Mouse (Mus musculus) stomach, embryonic 16.5 days (tissue): ENCODE measurements around the gene Trak1. TPM values are rescaled to one million over a fixed set of nuclear protein-coding genes. Genes with fewer than 3 reads are reported as not detected.

ENCODE experiments used
- ATAC-seq: fragments of 200-750 bp; cut with Nextera tagmentation; 2 replicates; pipeline ENCODE4 v1.8.0; 2017; ENCODE audit warnings: moderate number of reproducible peaks, moderate TSS enrichment; ENCODE audit not compliant: insufficient read depth, low FRiP score
- H3K27ac ChIP-seq: fragments of 300-500 bp; sonication (generic); 2 replicates; pipeline ENCODE4 v1.5.1; 2014; ENCODE audit warnings: low read length
- H3K27me3 ChIP-seq: fragments of 300-500 bp; sonication (generic); 2 replicates; pipeline ENCODE4 v1.6.1; 2014; ENCODE audit warnings: low read length, control low read depth, mixed read lengths; ENCODE audit not compliant: control insufficient read depth, insufficient read depth
- H3K36me3 ChIP-seq: fragments of 300-500 bp; sonication (generic); 2 replicates; pipeline ENCODE4 v1.6.1; 2014; ENCODE audit warnings: low read length; ENCODE audit not compliant: control insufficient read depth, insufficient read depth
- H3K4me1 ChIP-seq: fragments of 300-500 bp; sonication (generic); 2 replicates; pipeline ENCODE4 v1.6.1; 2014; ENCODE audit warnings: low read length, control low read depth, mixed read lengths; ENCODE audit not compliant: control insufficient read depth, insufficient read depth
- H3K4me2 ChIP-seq: fragments of 300-500 bp; sonication (generic); 2 replicates; pipeline ENCODE4 v1.6.1; 2014; ENCODE audit warnings: low read depth, low read length, mixed read lengths
- H3K4me3 ChIP-seq: fragments of 300-500 bp; sonication (generic); replicated peaks from 2 replicates; pipeline ENCODE4 v1.5.1; 2014; ENCODE audit warnings: mild to moderate bottlenecking, low read length
- H3K9ac ChIP-seq: fragments of 300-500 bp; sonication (generic); 2 replicates; pipeline ENCODE4 v1.6.1; 2014; ENCODE audit warnings: low read length
- H3K9me3 ChIP-seq: fragments of 300-500 bp; sonication (generic); replicated peaks from 2 replicates; pipeline ENCODE4 v1.6.1; 2016; ENCODE audit warnings: low read length, control low read depth; ENCODE audit not compliant: control insufficient read depth
- WGBS: fragments of 180-500 bp; shearing (Covaris S2); extraction: QIAGEN DNeasy Blood & Tissue Kit; methylation state at CpG from one replicate; pipeline ENCODE4 v1.1.7; 2014; 5-methylcytosine and 5-hydroxymethylcytosine counted together
- polyA plus RNA-seq: library from polyadenylated mRNA; unstranded; fragments of >200 nt; fragmentation: Nextera tagmentation; extraction: Ambion mirVana; gene quantifications from 2 replicates; pipeline ENCODE4 v1.2.1, GENCODE M21; 2015

Gene Trak1
- polyA plus RNA-seq, 1 experiment from 2014 or later, result 24.1 TPM

GRCm38 (mm10) chr9:121355431-121356141, 58.3 kb downstream of the Trak1 start:
- no peaks in the 10 kb centered on the region for H3K36me3 ChIP-seq
- peaks cover 56% of the 10 kb centered on the region for H3K4me1 ChIP-seq
- no peaks in the 10 kb centered on the region for H3K9me3 ChIP-seq
- no peak overlapping the region; the same call in 1 of the 2 replicates for H3K9ac ChIP-seq
- no peak overlapping the region for H3K4me2 ChIP-seq
- no peaks in the 10 kb centered on the region for H3K27me3 ChIP-seq
- H3K27ac ChIP-seq, result peak overlapping the region; percentile 61
- no peak overlapping the region for H3K4me3 ChIP-seq
- no peak for ATAC-seq
- WGBS, result 60% methylated on average over 9 of the region's 9 CpGs

GRCm38 (mm10) chr9:121357102-121357501, 59.8 kb downstream of the Trak1 start:
- Histone ChIP-seq H3K27me3 (no peaks in the 10 kb centered on the region), H3K36me3 (no peaks in the 10 kb centered on the region), H3K9ac (no peak overlapping the region), H3K4me2 (no peak overlapping the region), H3K4me3 (no peak overlapping the region), H3K9me3 (no peaks in the 10 kb centered on the region), H3K27ac (no peak overlapping the region), H3K4me1 (peaks cover 49% of the 10 kb centered on the region)
- WGBS, result 83% methylated on average over 5 of the region's 5 CpGs
- no peak for ATAC-seq

DNA sequence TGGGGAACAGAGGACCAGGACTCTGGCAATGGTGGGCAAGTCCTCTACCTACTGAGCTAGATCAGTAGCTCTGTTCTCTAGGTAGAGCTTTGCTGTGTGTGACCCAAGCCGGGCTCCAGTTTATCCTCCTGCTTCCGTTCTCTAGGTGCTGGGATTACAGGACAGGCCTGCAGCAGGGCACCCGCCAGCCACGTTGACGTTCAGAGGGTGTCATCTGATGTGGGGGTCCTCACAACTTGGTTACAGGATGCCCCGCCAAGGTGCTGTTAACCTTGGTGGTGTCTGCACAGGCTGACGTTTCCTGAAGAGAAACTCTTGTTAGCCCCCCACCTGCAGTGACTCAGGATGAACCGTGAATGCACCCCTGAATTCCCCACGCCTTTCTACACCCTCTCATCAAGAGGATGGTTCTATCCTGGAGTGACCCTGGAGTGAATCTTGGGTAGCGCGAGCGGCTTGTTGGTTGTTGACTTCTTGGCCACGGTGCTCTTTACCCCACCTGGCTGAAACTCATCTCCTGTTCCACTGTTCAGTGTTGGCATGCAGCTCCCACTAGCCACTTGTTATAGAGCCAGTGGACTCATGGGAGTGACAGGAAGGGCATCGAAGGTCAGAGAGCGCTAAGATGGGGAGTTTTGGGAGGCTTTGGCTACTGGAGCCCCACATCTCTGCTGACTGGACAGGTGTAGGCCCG, 60.4 kb downstream of the Trak1 start:
- peaks cover 43% of the 10 kb centered on the region for H3K4me1 ChIP-seq
- WGBS, result 85% methylated on average over 16 of the region's 16 CpGs
- no peak for ATAC-seq
- no peak overlapping the region for H3K4me2 ChIP-seq
- no peaks in the 10 kb centered on the region for H3K36me3 ChIP-seq
- H3K9me3 ChIP-seq, result no peaks in the 10 kb centered on the region
- H3K4me3 ChIP-seq, result no peak overlapping the region
- H3K27ac ChIP-seq, result no peak overlapping the region
- H3K27me3 ChIP-seq, result no peaks in the 10 kb centered on the region
- no peak overlapping the region for H3K9ac ChIP-seq

- H3K9me3 ChIP-seq, result no peaks in the 10 kb centered on the region
- no peak overlapping the region for H3K9ac ChIP-seq
- H3K27me3 ChIP-seq, result no peaks in the 10 kb centered on the region
- H3K27ac ChIP-seq, result no peak overlapping the region; the same call in 1 of the 2 replicates
- H3K4me3 ChIP-seq, result no peak overlapping the region
- WGBS, result 50% methylated on average over 8 of the region's 8 CpGs
- peaks cover 38% of the 10 kb centered on the region for H3K4me1 ChIP-seq
- H3K4me2 ChIP-seq, result no peak overlapping the region
- no peak for ATAC-seq
- H3K36me3 ChIP-seq, result no peaks in the 10 kb centered on the region
Measured at GRCm38 (mm10) chr9:121358418-121358817, 61.1 kb downstream of the Trak1 start.

DNA sequence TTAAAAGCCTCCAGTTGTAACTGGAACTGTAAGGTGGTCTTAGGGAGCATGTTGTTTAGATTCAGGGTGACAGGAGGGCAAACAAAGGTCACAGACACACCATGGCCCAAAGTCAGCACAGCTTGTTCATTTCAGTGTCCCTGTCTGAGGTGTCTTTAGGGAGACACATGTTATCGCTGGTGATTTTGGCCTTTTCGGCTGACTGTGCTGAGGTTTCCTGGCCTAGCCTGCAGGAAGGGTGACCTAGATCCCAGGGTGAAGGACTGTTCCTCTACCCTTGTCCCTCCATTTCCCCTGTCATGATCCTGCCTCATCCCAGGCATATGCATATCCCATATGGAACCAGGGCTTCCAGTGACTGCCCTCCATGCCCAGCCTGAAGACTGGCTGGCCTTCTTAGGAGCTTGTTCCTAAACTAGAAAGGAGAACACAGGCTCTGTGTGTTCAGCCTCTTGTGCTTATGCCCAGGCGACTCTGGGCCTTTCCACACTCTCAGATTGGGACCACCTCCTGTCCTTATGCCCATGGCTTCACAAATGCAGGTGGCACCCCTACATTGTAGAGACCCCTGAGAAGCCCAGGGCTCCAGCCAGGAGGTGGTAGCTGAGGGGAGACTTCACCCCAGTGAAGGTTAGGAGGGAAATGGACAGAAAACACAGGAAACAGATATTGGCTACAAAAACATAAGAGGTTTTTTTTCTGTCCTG, 62.1 kb downstream of the Trak1 start:
- peak overlapping the region; percentile 53; the same call in 1 of the 2 replicates for H3K27ac ChIP-seq

DNA sequence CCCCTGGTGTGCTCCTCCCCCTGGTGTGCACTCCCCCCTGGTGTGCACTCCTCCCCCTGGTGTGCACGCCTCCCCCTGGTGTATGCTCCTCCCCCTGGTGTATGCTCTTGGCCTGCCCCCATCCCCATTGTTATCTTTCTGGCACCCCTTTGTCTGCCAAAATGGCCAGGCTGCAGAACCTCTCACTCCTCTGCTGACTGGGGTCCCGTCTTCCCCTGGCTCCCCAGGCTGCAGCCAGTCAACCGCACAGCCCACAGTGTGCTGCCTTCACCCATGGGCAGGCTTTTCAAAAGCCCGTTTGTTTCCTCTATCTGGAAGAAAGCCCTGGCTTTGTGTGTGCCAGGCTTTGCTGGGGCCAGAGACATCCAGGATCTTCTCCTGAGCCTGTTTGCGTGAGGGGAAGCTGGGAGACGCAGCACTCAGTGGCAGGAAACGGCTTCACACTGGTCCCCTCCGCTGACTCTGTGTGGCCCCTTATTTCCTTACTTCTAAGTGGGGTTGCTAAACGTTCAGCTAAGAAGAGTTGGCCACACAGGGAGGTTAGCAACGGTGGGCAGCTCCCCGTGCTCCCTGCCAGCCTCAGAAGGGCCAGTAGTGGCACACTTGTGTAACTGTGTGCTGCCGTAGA, 63.1 kb downstream of the Trak1 start:
- Histone ChIP-seq H3K9ac (0 out of 2 replicates have a peak overlapping the region, but pooled peaks have one; percentile 7), H3K4me3 (no peak overlapping the region), H3K9me3 (no peaks in the 10 kb centered on the region), H3K36me3 (peaks cover 4% of the 10 kb centered on the region; the same call in 1 of the 2 replicates), H3K4me1 (peaks cover 29% of the 10 kb centered on the region; the same call in 1 of the 2 replicates), H3K27me3 (no peaks in the 10 kb centered on the region), H3K27ac (peak overlapping the region; percentile 71), H3K4me2 (0 out of 2 replicates have a peak overlapping the region, but pooled peaks have one; percentile 14)
- ATAC-seq, result peak; percentile 57; the same call in 1 of the 2 replicates
- 26% methylated on average over 11 of the region's 12 CpGs for WGBS

More for the DNA sequence above, 62.1 kb downstream of the Trak1 start:
- no peak overlapping the region for H3K4me2 ChIP-seq
- no peak for ATAC-seq
- peaks cover 38% of the 10 kb centered on the region for H3K4me1 ChIP-seq
- H3K9ac ChIP-seq, result 0 out of 2 replicates have a peak overlapping the region, but pooled peaks have one; percentile 32
- H3K4me3 ChIP-seq, result no peak overlapping the region
- no peaks in the 10 kb centered on the region for H3K9me3 ChIP-seq
- no peaks in the 10 kb centered on the region for H3K27me3 ChIP-seq
- 61% methylated on average over 3 of the region's 3 CpGs for WGBS
- H3K36me3 ChIP-seq, result peaks cover 1% of the 10 kb centered on the region; the same call in 1 of the 2 replicates

GRCm38 (mm10) chr9:121361010-121361409, 63.7 kb downstream of the Trak1 start:
- no peak overlapping the region for H3K9ac ChIP-seq
- H3K9me3 ChIP-seq, result no peaks in the 10 kb centered on the region
- peaks cover 4% of the 10 kb centered on the region; the same call in 1 of the 2 replicates for H3K36me3 ChIP-seq
- ATAC-seq, result 0 out of 2 replicates have a peak, but pooled peaks have one; percentile 15
- H3K4me2 ChIP-seq, result no peak overlapping the region
- no peaks in the 10 kb centered on the region for H3K27me3 ChIP-seq
- 48% methylated on average over 9 of the region's 9 CpGs for WGBS
- H3K4me3 ChIP-seq, result no peak overlapping the region
- H3K27ac ChIP-seq, result peak overlapping the region; percentile 71
- peaks cover 23% of the 10 kb centered on the region; the same call in 1 of the 2 replicates for H3K4me1 ChIP-seq

- H3K9me3 ChIP-seq, result no peaks in the 10 kb centered on the region
- WGBS, result 76% methylated on average over 19 of the region's 19 CpGs
- ATAC-seq, result no peak
- peaks cover 4% of the 10 kb centered on the region; the same call in 1 of the 2 replicates for H3K36me3 ChIP-seq
- no peaks in the 10 kb centered on the region for H3K27me3 ChIP-seq
- no peak overlapping the region for H3K9ac ChIP-seq
- peaks cover 23% of the 10 kb centered on the region; the same call in 1 of the 2 replicates for H3K4me1 ChIP-seq
- H3K4me3 ChIP-seq, result no peak overlapping the region
- H3K27ac ChIP-seq, result no peak overlapping the region
- H3K4me2 ChIP-seq, result no peak overlapping the region
Measured at GRCm38 (mm10) chr9:121363932-121364331, 66.6 kb downstream of the Trak1 start.
